Comparison of ENCODE assay signal across 8 mouse cellular contexts in the genomic region with DNA sequence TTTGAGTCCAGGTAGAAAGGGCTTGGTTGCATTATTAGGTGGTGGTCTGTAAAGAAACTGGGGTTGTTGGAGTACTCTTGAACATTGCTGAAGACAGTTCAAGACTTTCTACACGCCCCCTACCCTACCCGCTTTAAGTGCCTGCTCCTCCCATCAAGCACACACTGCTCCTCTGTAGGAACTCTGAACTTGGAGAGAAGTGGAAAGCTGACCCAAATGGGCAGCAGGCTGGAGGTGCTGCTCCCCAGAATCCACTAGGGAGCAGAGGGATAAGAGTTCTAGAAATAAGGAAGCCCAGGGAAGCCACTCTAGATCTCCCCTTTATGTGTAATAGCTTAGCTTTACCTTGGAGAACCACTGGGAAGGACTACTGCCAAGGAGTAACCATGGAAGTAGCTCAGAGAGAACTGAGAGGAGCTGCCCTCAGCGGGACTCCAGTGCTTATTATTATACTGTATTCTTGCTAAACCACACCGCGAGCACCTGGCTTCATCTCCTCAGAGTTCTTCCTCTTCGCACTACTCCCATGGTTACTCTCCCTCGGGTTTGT. TPM values are rescaled to one million over a fixed set of nuclear protein-coding genes. Genes with fewer than 3 reads are reported as not detected.
DNase-seq lines count a peak whose midpoint lies in the region; ATAC-seq lines count a peak whose summit lies in the region.

No protein-coding gene starts in this region.

- peak overlapping the region; percentile 91 for H3K4me2 ChIP-seq in hindbrain, embryonic 11.5 days (replicated peaks; ENCODE audit: low read depth, low read length)
- peak overlapping the region; percentile 63 for H3K4me2 ChIP-seq in lung, embryonic 16.5 days (ENCODE audit: low read depth, low read length)

- no peak for DNase-seq in frontal cortex, adult 2 months (ENCODE audit: extremely low spot score in 1 of 2, low spot score in 1 of 2)
- DNase-seq in embryo, embryonic 10.5 days (ENCODE audit: low spot score): peak; percentile 70
- DNase-seq in hindbrain, embryonic 11.5 days (ENCODE audit: low spot score): peak; percentile 49
- peak; percentile 19 for DNase-seq in testis, postnatal 14 days (ENCODE audit: low spot score)
- no peak for DNase-seq in layer of hippocampus, postnatal 14 days (ENCODE audit: low spot score in 2 of 2)
- no peak for DNase-seq in cerebellum, adult 9-10 months

- H3K36me3 ChIP-seq in hindbrain, embryonic 11.5 days (ENCODE audit: control insufficient read depth, insufficient read depth, low read length): no peaks in the 10 kb centered on the region
- H3K36me3 ChIP-seq in lung, embryonic 16.5 days (ENCODE audit: control insufficient read depth, insufficient read depth, low read length): no peaks in the 10 kb centered on the region

- ATAC-seq in frontal cortex, adult (ENCODE audit: low TSS enrichment): 0 out of 2 replicates have a peak, but pooled peaks have one; percentile 5
- peak; percentile 41; the same call in 1 of the 2 replicates for ATAC-seq in hindbrain, embryonic 11.5 days (ENCODE audit: low FRiP score)
- peak; percentile 67 for ATAC-seq in lung, embryonic 16.5 days (ENCODE audit: low read depth)

- peaks cover 5% of the 10 kb centered on the region; the same call in 1 of the 2 replicates for H3K27me3 ChIP-seq in hindbrain, embryonic 11.5 days (ENCODE audit: control insufficient read depth, insufficient read depth, low read length)
- H3K27me3 ChIP-seq in lung, embryonic 16.5 days (ENCODE audit: control insufficient read depth, insufficient read depth, low read depth, low read length): no peaks in the 10 kb centered on the region

- H3K27ac ChIP-seq in hindbrain, embryonic 11.5 days (ENCODE audit: low read depth, low read length): no peak overlapping the region
- H3K27ac ChIP-seq in lung, embryonic 16.5 days (ENCODE audit: low read length): peak overlapping the region; percentile 98

- H3K9ac ChIP-seq in hindbrain, embryonic 11.5 days (ENCODE audit: low read depth, low read length): peak overlapping the region; percentile 87
- peak overlapping the region; percentile 88 for H3K9ac ChIP-seq in lung, embryonic 16.5 days (ENCODE audit: low read length)

- no peaks in the 10 kb centered on the region for H3K9me3 ChIP-seq in hindbrain, embryonic 11.5 days (ENCODE audit: control insufficient read depth, low read length)
- no peaks in the 10 kb centered on the region for H3K9me3 ChIP-seq in lung, embryonic 16.5 days (ENCODE audit: control insufficient read depth, low read length)

- WGBS in hindbrain, embryonic 11.5 days: 6% methylated on average over 7 of the region's 7 CpGs
- WGBS in lung, embryonic 16.5 days: 6% methylated on average over 7 of the region's 7 CpGs

- peak overlapping the region; percentile 66 for H3K4me3 ChIP-seq in hindbrain, embryonic 11.5 days (ENCODE audit: low read depth, low read length)
- peak overlapping the region; percentile 84 for H3K4me3 ChIP-seq in lung, embryonic 16.5 days (ENCODE audit: low read length)

- H3K4me1 ChIP-seq in hindbrain, embryonic 11.5 days (replicated peaks; ENCODE audit: control insufficient read depth, insufficient read depth, low read length): peaks cover 3% of the 10 kb centered on the region
- H3K4me1 ChIP-seq in lung, embryonic 16.5 days (replicated peaks; ENCODE audit: control insufficient read depth, insufficient read depth, low read length): peaks cover 20% of the 10 kb centered on the region

RNA-seq across cellular contexts. Expression of a gene that starts 0.7 kb away (rescaled TPM):
- 8.3 and 8.8 TPM in 2 replicates for polyA plus RNA-seq in frontal cortex, adult 2 months (2012; rRNA removed)
- 6.0 and 6.4 TPM in 2 replicates for polyA plus RNA-seq in hindbrain, embryonic 11.5 days (2014; fragmentation: Nextera tagmentation; extraction: Ambion mirVana)
- 8.4 and 9.5 TPM in 2 replicates for polyA plus RNA-seq in lung, embryonic 16.5 days (2015; fragmentation: Nextera tagmentation; extraction: Ambion mirVana)
- total RNA-seq in layer of hippocampus, postnatal 14 days (2021): 1 to 10 TPM; 6.9 to 7.6 TPM

RNA-seq across cellular contexts. Expression of a gene that starts 8.9 kb away (rescaled TPM):
- polyA plus RNA-seq in frontal cortex, adult 2 months (2012; rRNA removed): 104 and 118 TPM in 2 replicates
- polyA plus RNA-seq in hindbrain, embryonic 11.5 days (2014; fragmentation: Nextera tagmentation; extraction: Ambion mirVana): 165 and 169 TPM in 2 replicates
- 113 and 120 TPM in 2 replicates for polyA plus RNA-seq in lung, embryonic 16.5 days (2015; fragmentation: Nextera tagmentation; extraction: Ambion mirVana)
- total RNA-seq in layer of hippocampus, postnatal 14 days (2021): 10 to 100 TPM; 94.8 to 95.8 TPM

Comparison
In these comparisons a context has a peak if more than half of its experiments do, and no peak if none do; other contexts are left out.
1. ATAC-seq: peak in every context shown above with its lines; median percentile 67 in lung, embryonic 16.5 days; 41 in hindbrain, embryonic 11.5 days; 5 in frontal cortex, adult.
2. DNase-seq: peak in embryo, embryonic 10.5 days (single experiment), hindbrain, embryonic 11.5 days (single experiment) and testis, postnatal 14 days (single experiment); none in frontal cortex, adult 2 months (0 of 2), layer of hippocampus, postnatal 14 days (0 of 2) and cerebellum, adult 9-10 months (single experiment).